Mouse (Mus musculus): Measurements from ENCODE around the gene Clec1b.

Gene Clec1b

DNA sequence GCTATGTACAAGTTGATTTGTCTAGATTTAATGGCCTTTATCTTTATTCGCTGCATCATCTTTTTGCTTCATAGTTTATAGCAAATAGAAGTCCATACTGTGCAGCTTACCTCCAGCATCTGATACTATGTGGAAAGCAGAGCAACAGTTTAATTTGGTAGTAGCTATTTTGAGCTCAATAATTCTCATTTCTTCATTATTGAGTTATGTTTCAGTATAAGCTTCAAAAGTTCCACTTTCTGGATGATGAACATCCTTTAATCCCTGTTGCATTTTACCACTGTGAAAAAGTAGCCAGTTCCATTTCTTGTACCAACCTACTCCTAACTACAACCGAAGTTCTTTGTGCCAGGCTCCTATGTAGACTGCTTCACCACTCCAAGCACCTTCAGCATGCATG is 11.5 kb downstream of the Clec1b start, which contains the start of gene Clec9a:
Gene Clec9a, plus strand, starts transcription at position 301 of the 400 bp plus-strand sequence.
- no peak for DNase-seq (ENCODE audit: low spot score)

DNA sequence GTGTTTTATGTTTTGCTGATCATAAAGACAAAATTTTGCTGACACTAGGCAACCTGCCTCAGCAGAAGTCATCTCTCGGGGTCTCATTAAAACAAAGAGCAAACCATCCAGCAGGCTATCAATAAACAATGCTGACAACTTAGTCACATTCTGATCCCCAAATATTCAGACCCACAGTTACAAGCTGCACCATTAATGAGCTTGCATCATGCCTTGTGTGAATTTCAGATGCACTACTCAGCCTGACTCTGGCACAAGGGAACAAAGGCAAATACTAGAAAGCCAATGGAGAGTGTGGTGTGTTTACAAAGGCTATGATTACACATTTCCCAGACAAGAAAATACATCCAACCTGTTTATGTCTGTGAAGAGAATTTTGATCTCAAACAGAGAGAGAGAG is 17.1 kb downstream of the Clec1b start:
- no peak for DNase-seq (ENCODE audit: low spot score)

DNA sequence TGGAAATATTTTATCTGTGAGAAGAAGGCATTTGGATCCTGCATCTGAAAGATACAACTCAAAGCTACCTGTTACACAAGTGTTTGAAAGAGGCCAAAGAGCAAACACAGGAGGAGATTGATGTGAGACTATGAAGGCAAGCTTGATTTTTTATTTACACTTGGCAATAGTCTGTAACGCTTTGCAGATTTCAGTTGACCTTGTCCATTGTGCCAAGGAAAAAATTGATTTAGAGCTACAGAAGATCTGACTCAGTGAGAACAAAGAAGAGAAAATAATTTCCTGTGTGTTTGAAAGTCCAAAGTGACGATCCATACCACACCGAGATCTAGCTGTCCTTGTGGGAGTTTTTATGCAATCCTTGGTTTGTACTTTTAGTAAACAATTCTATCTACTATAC is 25.2 kb downstream of the Clec1b start:
- DNase-seq (ENCODE audit: low spot score) = no peak

DNA sequence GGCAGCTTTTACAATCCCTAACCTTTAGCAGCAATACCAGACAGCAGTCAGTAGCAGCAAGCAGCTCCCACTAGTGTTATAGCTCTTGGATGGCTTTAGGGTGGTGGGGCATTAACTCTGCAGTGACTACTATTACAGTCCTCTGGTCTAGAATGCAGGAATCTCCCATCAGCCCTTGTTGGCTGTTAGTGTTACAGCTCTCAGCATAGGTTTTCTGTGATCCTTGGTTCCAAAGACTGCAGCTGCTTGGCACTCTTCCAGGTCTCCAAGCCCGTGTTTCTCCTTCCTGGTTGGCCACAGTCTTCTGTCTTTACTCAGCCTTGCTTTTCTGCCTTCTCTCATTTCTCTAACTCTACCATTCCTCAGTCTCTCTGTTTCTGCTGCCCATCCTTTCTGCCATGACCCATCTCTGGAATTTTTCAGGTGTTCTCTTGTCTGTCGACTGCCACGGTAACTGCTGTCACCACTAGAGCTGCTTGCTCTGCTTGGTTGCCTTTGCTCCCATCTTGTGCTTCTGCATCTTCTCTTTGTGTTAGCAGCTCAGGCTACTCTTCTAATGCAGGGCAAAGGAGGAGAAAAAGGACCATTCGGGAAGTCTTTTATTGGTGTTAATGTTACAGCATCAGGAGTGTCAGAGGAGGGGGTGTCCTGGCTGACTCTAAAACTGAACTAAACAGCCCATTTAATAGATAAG is 26.1 kb downstream of the Clec1b start:
- no peak for DNase-seq (ENCODE audit: low spot score)

DNA sequence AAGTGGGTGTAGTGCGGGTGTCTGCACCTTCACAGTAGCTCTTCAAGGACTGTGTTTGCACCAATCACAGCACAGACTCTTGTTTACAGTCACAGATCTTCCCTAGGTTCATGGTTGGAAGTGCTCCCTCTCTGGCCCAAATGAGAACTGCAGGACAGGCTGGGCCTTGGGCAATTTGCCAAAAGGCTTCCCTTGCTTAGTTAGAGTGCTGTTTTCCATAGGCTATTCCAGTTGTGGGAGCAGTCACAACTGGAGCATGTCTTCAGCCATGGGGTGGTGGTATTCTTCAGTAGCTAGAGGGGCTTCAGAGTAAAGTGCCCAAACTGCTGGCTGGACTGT is 26.6 kb downstream of the Clec1b start:
- DNase-seq (ENCODE audit: low spot score) = peak; percentile 34

DNA sequence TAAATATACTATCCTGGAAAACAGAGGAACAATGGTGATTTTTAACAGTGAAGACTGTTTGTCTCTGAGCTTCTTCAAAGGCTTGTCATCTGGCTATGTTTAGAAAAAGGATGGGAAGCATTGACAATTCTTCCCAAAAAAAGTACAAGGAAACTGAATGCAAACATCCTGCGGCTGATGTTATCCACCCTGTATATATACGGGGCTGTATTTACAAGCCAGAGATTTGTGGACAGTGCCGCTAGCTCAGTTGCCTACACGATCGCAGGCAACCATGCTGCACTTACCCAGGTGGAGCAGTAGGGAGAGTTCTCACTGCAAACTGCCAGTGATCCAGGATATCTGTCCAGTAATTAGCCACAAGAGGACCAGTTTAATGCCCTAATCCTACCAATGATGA is 28.1 kb downstream of the Clec1b start:
- no peak for DNase-seq (ENCODE audit: low spot score)

DNA sequence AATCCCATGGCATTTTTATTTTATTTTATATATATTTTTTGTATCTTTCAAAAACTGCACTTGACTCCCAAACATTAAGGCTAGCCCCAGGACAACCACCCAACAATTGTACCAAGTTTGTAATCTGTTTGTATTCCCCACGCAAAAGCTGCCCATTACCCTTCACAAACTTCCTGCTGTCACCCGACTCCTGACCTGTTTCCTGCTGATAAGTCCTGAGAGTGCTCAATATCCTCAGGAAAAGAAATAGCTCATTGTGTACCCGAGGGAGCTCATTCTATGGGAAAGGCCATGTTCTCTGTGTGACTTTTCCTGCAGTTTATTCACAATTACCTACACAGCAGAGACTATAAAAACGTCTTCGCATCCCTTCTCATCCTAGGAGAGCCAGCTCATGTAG is 28.7 kb downstream of the Clec1b start:
- no peak for DNase-seq (ENCODE audit: low spot score)

DNA sequence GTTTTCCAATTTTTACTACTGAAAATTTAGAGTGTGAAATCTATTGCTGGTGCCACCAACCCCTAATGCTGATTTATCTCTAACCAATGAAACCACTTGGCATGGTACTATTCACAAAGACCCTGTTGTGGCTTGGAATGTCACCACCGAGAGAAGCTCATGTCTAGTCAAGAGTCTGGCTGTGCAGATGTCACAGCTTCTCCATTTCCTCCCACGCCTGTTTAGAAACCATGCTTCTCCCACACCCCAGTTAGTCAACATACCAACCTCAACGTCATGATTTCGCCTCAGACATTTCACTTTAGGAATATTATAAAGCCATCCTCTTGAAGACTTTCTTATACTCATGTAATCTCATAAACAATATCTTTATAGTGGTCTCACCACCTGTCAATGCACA is 30.2 kb downstream of the Clec1b start:
- DNase-seq (ENCODE audit: low spot score) = no peak

DNA sequence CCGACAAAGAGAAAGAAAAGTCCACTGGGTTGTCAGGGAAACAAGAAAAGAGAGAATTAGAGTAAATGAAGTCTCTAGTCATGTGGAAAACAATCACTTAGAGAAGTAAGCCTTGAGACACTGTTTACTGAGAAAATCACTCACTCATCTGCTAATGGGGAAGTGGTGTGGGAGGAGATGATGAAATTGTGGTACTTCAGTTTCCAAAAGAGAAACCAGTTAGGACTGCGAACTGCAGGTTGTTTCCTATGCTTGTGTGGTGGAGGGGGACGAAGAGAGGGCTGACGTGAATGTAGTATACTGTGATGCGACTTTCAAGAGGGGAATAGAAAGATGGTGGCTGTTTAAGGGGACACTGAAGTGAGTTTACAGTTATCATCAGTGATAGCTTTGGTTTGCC is 37.1 kb downstream of the Clec1b start:
- DNase-seq (ENCODE audit: low spot score) = peak; percentile 4

DNA sequence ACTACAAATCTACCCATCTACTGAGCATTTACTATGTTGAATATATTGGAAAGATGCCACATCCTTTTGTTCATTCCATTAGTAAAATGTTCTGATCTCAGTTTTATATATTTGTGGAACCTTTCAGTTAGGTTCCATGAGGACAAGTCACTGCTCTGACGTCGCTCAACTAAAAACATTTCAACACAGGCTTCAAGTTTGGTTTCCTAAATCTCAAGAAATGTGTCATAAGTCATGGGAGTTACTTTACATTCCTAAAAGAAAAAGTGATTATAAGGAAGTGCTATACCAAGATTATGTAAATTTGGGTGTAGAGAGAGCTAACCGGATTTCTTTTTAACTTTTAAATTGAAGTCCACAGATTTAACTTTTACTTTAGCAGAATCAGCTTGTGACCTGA is 38.9 kb downstream of the Clec1b start:
- DNase-seq (ENCODE audit: low spot score) = no peak

DNA sequence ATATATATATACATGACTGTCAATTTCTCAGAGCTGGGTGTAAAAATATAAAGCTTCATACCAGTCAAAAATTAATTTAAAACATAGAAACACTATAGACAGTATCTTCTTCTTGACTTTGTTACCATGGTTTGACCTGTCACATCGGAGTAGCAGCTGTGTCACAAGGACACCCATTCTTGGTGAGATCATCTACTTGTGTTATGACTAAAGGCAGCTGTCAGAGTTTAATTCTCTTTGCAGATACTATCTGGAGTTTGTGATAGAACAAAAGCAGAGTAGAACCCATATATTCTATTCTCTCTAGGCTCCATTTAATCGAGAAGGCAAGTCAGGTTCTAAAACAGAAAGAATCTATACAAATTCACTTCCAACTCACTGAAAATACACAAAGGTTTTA is 40.9 kb downstream of the Clec1b start:
- DNase-seq (ENCODE audit: low spot score) = no peak

DNA sequence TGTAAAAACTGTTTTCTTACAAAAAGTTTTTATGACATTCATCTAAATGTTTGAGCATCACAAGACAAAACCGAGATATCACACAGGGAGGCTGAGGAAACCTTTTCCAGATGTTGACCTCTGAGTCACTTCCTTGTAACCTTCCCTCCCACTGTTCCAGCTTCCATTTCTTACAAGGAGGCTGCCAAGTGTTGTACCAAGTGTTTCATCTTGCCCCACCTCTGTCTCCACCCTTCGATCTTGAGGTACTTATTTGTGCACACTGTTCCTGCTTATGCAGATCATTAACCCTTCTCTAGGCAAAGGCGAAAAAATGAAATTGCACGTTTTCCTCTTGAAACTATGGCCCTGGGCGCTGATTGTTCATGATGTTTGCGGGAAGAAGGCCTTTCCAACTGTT is 52.6 kb downstream of the Clec1b start:
- no peak for DNase-seq (ENCODE audit: low spot score)

DNA sequence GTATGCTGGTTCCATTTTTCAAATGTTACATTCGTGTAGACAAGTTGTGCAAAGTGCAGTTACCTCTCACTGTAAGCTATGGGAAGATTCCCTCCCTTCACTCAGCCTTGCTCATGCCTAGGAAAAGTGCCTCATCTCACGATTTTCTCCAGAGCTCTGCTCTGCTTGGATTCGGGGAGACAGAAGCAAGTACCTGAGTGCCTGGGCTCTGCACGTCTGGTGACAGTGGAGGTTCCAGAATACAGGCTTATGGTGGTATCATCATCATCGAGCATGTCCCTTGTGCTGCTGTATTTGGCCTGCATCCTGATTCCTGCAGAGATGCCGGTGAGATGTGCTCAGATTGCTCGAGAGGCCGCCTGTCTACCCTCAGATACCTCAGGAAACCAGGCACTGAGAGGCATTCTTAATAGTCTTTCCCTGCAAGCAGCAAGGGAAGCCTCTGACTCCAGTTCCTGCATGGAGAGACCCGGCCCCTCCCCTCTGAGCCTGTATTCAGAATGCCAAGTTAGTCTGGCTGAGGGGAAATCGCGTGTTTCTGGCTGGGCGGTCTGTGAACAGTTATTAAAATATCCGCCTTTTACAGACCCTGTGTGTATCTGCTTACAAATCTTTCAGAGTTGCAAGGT is 54.4 kb downstream of the Clec1b start, which contains the start of gene Clec1a:
Gene Clec1a, minus strand, starts transcription at position 590 of the 629 bp plus-strand sequence.
- no peak for DNase-seq (ENCODE audit: low spot score)

Data from T-cell, adult 2 months (primary cell).